Mouse (Mus musculus): ENCODE data around the gene Cpt2. TPM values are rescaled to one million over a fixed set of nuclear protein-coding genes. Genes with fewer than 3 reads are reported as not detected.

Cpt2 gene
- polyA plus RNA-seq (2012; fragmentation: generic; extraction: Trizol): 10 to 100 TPM; 15.6 to 40.9 TPM

GRCm38 (mm10) chr4:107923145-107923802 lies at the start of gene Cpt2:
Gene Cpt2, minus strand, starts transcription at chr4:107923610.

GRCm38 (mm10) chr4:107967966-107968682 lies 44.7 kb upstream of the Cpt2 start, which contains the start of gene Slc1a7:
Gene Slc1a7, plus strand, starts transcription at chr4:107968332.

GRCm38 (mm10) chr4:107889731-107890432 lies 33.5 kb downstream of the Cpt2 start, which contains the start of gene 0610037L13Rik:
Gene 0610037L13Rik, plus strand, starts transcription at chr4:107889813.

GRCm38 (mm10) chr4:107879254-107880050 lies 44.0 kb downstream of the Cpt2 start, which contains the start of gene Magoh:
Gene Magoh, plus strand, starts transcription at chr4:107879755.

Other genes with a start within 250 kb of the Cpt2 start
- gene Dmrtb1, start 239.4 kb downstream of the Cpt2 start, polyA plus RNA-seq (2012; fragmentation: generic; extraction: Trizol): under 1 TPM; 0.02 to 0.31 TPM
- gene Lrp8, start 121.3 kb downstream of the Cpt2 start, polyA plus RNA-seq (2012; fragmentation: generic; extraction: Trizol): 1 to 10 TPM; 1.3 to 1.5 TPM
- 10 to 100 TPM; 22.3 to 95.4 TPM for gene Magoh, start 43.9 kb downstream of the Cpt2 start, polyA plus RNA-seq (2012; fragmentation: generic; extraction: Trizol)
- gene 0610037L13Rik, start 33.8 kb downstream of the Cpt2 start, polyA plus RNA-seq (2012; fragmentation: generic; extraction: Trizol): 10 to 100 TPM; 95.4 to 97.3 TPM
- gene Slc1a7, start 44.7 kb upstream of the Cpt2 start, polyA plus RNA-seq (2012; fragmentation: generic; extraction: Trizol): not detected
- gene Podn, start 172.8 kb upstream of the Cpt2 start, polyA plus RNA-seq (2012; fragmentation: generic; extraction: Trizol): 1 to 10 TPM in 1 of 2 experiments, under 1 TPM in 1; 0.04 to 1.7 TPM
- gene Scp2, start 221.4 kb upstream of the Cpt2 start, polyA plus RNA-seq (2012; fragmentation: generic; extraction: Trizol): 10 to 100 TPM; 24.8 to 77.9 TPM
- 10 to 100 TPM in 1 of 2 experiments, 1 to 10 TPM in 1; 9.9 to 35.6 TPM for gene Echdc2, start 241.8 kb upstream of the Cpt2 start, polyA plus RNA-seq (2012; fragmentation: generic; extraction: Trizol)